Mouse (Mus musculus): Measurements from ENCODE around the gene Clps. TPM values are rescaled to one million over a fixed set of nuclear protein-coding genes. Genes with fewer than 3 reads are reported as not detected.

Clps gene
- polyA plus RNA-seq, 1 experiment from 2014 or later: 3.5 TPM

- Histone ChIP-seq H3K4me2 (no peak overlapping the region), H3K9me3 (ENCODE audit: control insufficient read depth, low read length) (no peaks in the 10 kb centered on the region), H3K27ac (ENCODE audit: low read depth, low read length) (no peak overlapping the region), H3K27me3 (replicated peaks; ENCODE audit: control insufficient read depth, insufficient read depth, low read length) (no peaks in the 10 kb centered on the region), H3K9ac (ENCODE audit: low read depth, low read length) (no peak overlapping the region), H3K36me3 (ENCODE audit: control insufficient read depth, insufficient read depth, low read length) (peaks cover 32% of the 10 kb centered on the region), H3K4me3 (ENCODE audit: low read depth, low read length) (no peak overlapping the region), H3K4me1 (replicated peaks; ENCODE audit: control insufficient read depth, insufficient read depth, low read length) (no peaks in the 10 kb centered on the region)
- ATAC-seq (replicated peaks; ENCODE audit: low FRiP score) (no peak), DNase-seq (ENCODE audit: low spot score) (no peak)
- 80% methylated on average over 3 of the region's 3 CpGs for WGBS
These were observed 25.9 kb upstream of the Clps start for GRCm38 (mm10) chr17:28586509-28586908.

- H3K27me3 ChIP-seq (replicated peaks; ENCODE audit: control insufficient read depth, insufficient read depth, low read length): peaks cover 3% of the 10 kb centered on the region; the same call in 1 of the 2 replicates
- H3K27ac ChIP-seq (ENCODE audit: low read depth, low read length): no peak overlapping the region
- no peak overlapping the region for H3K4me3 ChIP-seq (ENCODE audit: low read depth, low read length)
- no peak overlapping the region for H3K9ac ChIP-seq (ENCODE audit: low read depth, low read length)
- ATAC-seq (replicated peaks; ENCODE audit: low FRiP score): no peak
- no peaks in the 10 kb centered on the region for H3K9me3 ChIP-seq (ENCODE audit: control insufficient read depth, low read length)
- no peaks in the 10 kb centered on the region for H3K36me3 ChIP-seq (ENCODE audit: control insufficient read depth, insufficient read depth, low read length)
- 0 out of 2 replicates have a peak, but pooled peaks cover 2% of the 10 kb centered on the region for H3K4me1 ChIP-seq (replicated peaks; ENCODE audit: control insufficient read depth, insufficient read depth, low read length)
- 51% methylated on average over 2 of the region's 2 CpGs for WGBS
- no peak for DNase-seq (ENCODE audit: low spot score)
- no peak overlapping the region for H3K4me2 ChIP-seq
These were observed 20.5 kb upstream of the Clps start for GRCm38 (mm10) chr17:28581056-28581455.

GRCm38 (mm10) chr17:28580396-28580795, 19.8 kb upstream of the Clps start:
- Histone ChIP-seq H3K4me3 (ENCODE audit: low read depth, low read length) (no peak overlapping the region), H3K4me2 (no peak overlapping the region), H3K9ac (ENCODE audit: low read depth, low read length) (no peak overlapping the region), H3K4me1 (replicated peaks; ENCODE audit: control insufficient read depth, insufficient read depth, low read length) (0 out of 2 replicates have a peak, but pooled peaks cover 2% of the 10 kb centered on the region), H3K27ac (ENCODE audit: low read depth, low read length) (no peak overlapping the region), H3K9me3 (ENCODE audit: control insufficient read depth, low read length) (no peaks in the 10 kb centered on the region), H3K36me3 (ENCODE audit: control insufficient read depth, insufficient read depth, low read length) (no peaks in the 10 kb centered on the region), H3K27me3 (replicated peaks; ENCODE audit: control insufficient read depth, insufficient read depth, low read length) (peaks cover 6% of the 10 kb centered on the region; the same call in 1 of the 2 replicates)
- WGBS: 7% methylated on average over 9 of the region's 9 CpGs
- DNase-seq (ENCODE audit: low spot score) (peak; percentile 76), ATAC-seq (replicated peaks; ENCODE audit: low FRiP score) (no peak; the same call in 1 of the 2 replicates)

- 16% methylated on average over 50 of the region's 50 CpGs for WGBS
- no peaks in the 10 kb centered on the region for H3K36me3 ChIP-seq (ENCODE audit: control insufficient read depth, insufficient read depth, low read length)
These were observed 14.9 kb upstream of the Clps start, which contains the start of gene Lhfpl5 for GRCm38 (mm10) chr17:28575244-28576125. TSS of gene Lhfpl5 (plus strand) at chr17:28575641.

GRCm38 (mm10) chr17:28572941-28573340, 12.4 kb upstream of the Clps start:
- H3K4me2 ChIP-seq: no peak overlapping the region
- 68% methylated on average over 6 of the region's 6 CpGs for WGBS
- peaks cover 6% of the 10 kb centered on the region; the same call in 1 of the 2 replicates for H3K27me3 ChIP-seq (replicated peaks; ENCODE audit: control insufficient read depth, insufficient read depth, low read length)
- no peak overlapping the region for H3K9ac ChIP-seq (ENCODE audit: low read depth, low read length)
- no peak for ATAC-seq (replicated peaks; ENCODE audit: low FRiP score)
- no peak overlapping the region for H3K4me3 ChIP-seq (ENCODE audit: low read depth, low read length)
- no peaks in the 10 kb centered on the region for H3K4me1 ChIP-seq (replicated peaks; ENCODE audit: control insufficient read depth, insufficient read depth, low read length)
- no peak overlapping the region for H3K27ac ChIP-seq (ENCODE audit: low read depth, low read length)
- no peaks in the 10 kb centered on the region for H3K36me3 ChIP-seq (ENCODE audit: control insufficient read depth, insufficient read depth, low read length)
- H3K9me3 ChIP-seq (ENCODE audit: control insufficient read depth, low read length): no peaks in the 10 kb centered on the region
- DNase-seq (ENCODE audit: low spot score): no peak

More at GRCm38 (mm10) chr17:28575244-28576125, 14.9 kb upstream of the Clps start, which contains the start of gene Lhfpl5:
- peak; percentile 66; the same call in 1 of the 2 replicates for ATAC-seq (replicated peaks; ENCODE audit: low FRiP score)
- Histone ChIP-seq H3K4me2 (peak within 1 kb of the TSS; percentile 58), H3K27me3 (replicated peaks; ENCODE audit: control insufficient read depth, insufficient read depth, low read length) (peaks cover 6% of the 10 kb centered on the region; the same call in 1 of the 2 replicates), H3K27ac (ENCODE audit: low read depth, low read length) (no peak within 1 kb of the TSS), H3K9ac (ENCODE audit: low read depth, low read length) (no peak within 1 kb of the TSS), H3K4me1 (replicated peaks; ENCODE audit: control insufficient read depth, insufficient read depth, low read length) (0 out of 2 replicates have a peak, but pooled peaks cover under 1% of the 10 kb centered on the region), H3K4me3 (ENCODE audit: low read depth, low read length) (peak within 1 kb of the TSS; percentile 36), H3K9me3 (ENCODE audit: control insufficient read depth, low read length) (no peaks in the 10 kb centered on the region)
- DNase-seq (ENCODE audit: low spot score): peak; percentile 79

- Histone ChIP-seq H3K4me3 (ENCODE audit: low read depth, low read length) (no peak overlapping the region), H3K36me3 (ENCODE audit: control insufficient read depth, insufficient read depth, low read length) (no peaks in the 10 kb centered on the region), H3K4me2 (no peak overlapping the region), H3K4me1 (replicated peaks; ENCODE audit: control insufficient read depth, insufficient read depth, low read length) (no peaks in the 10 kb centered on the region), H3K27ac (ENCODE audit: low read depth, low read length) (no peak overlapping the region), H3K9me3 (ENCODE audit: control insufficient read depth, low read length) (no peaks in the 10 kb centered on the region), H3K9ac (ENCODE audit: low read depth, low read length) (no peak overlapping the region), H3K27me3 (replicated peaks; ENCODE audit: control insufficient read depth, insufficient read depth, low read length) (peaks cover 6% of the 10 kb centered on the region; the same call in 1 of the 2 replicates)
- no peak for ATAC-seq (replicated peaks; ENCODE audit: low FRiP score)
- DNase-seq (ENCODE audit: low spot score): no peak
- 79% methylated on average over 7 of the region's 7 CpGs for WGBS
These were observed 12.0 kb upstream of the Clps start for GRCm38 (mm10) chr17:28572521-28572920.

- Histone ChIP-seq H3K4me1 (replicated peaks; ENCODE audit: control insufficient read depth, insufficient read depth, low read length) (no peaks in the 10 kb centered on the region), H3K4me2 (no peak overlapping the region), H3K9me3 (ENCODE audit: control insufficient read depth, low read length) (no peaks in the 10 kb centered on the region), H3K9ac (ENCODE audit: low read depth, low read length) (no peak overlapping the region), H3K4me3 (ENCODE audit: low read depth, low read length) (no peak overlapping the region), H3K27ac (ENCODE audit: low read depth, low read length) (no peak overlapping the region), H3K27me3 (replicated peaks; ENCODE audit: control insufficient read depth, insufficient read depth, low read length) (peaks cover 6% of the 10 kb centered on the region; the same call in 1 of the 2 replicates), H3K36me3 (ENCODE audit: control insufficient read depth, insufficient read depth, low read length) (no peaks in the 10 kb centered on the region)
- no peak for DNase-seq (ENCODE audit: low spot score)
- ATAC-seq (replicated peaks; ENCODE audit: low FRiP score): no peak
- WGBS: 71% methylated on average over 3 of the region's 3 CpGs
These were observed 11.3 kb upstream of the Clps start for GRCm38 (mm10) chr17:28571868-28572267.

GRCm38 (mm10) chr17:28567541-28567940, 7.0 kb upstream of the Clps start:
- Histone ChIP-seq H3K4me3 (ENCODE audit: low read depth, low read length) (no peak overlapping the region), H3K36me3 (ENCODE audit: control insufficient read depth, insufficient read depth, low read length) (no peaks in the 10 kb centered on the region), H3K9ac (ENCODE audit: low read depth, low read length) (no peak overlapping the region), H3K4me1 (replicated peaks; ENCODE audit: control insufficient read depth, insufficient read depth, low read length) (no peaks in the 10 kb centered on the region), H3K27ac (ENCODE audit: low read depth, low read length) (no peak overlapping the region), H3K9me3 (ENCODE audit: control insufficient read depth, low read length) (no peaks in the 10 kb centered on the region), H3K27me3 (replicated peaks; ENCODE audit: control insufficient read depth, insufficient read depth, low read length) (no peaks in the 10 kb centered on the region), H3K4me2 (no peak overlapping the region)
- 46% methylated on average over 3 of the region's 3 CpGs for WGBS
- no peak for DNase-seq (ENCODE audit: low spot score)
- ATAC-seq (replicated peaks; ENCODE audit: low FRiP score): no peak

All from liver, embryonic 11.5 days (tissue).